Mouse (Mus musculus) cerebellum, postnatal 36 days (tissue): Measurements from ENCODE around the gene Pcare.
A peak's percentile ranks its signal among the peaks of the same experiment; 100 is the strongest.

Source experiments
- DNase-seq, 2 experiments: peaks; one replicate each; pipeline ENCODE4 v3.0.0; 2021 to 2022; ENCODE audit warnings: mixed read lengths in 2 of 2

The Pcare gene

GRCm38 (mm10) chr17:71721019-71721418 is 31.7 kb downstream of the Pcare start:
- no peak for DNase-seq

- DNase-seq = peak; percentile 66 to 71
Observed at GRCm38 (mm10) chr17:71720434-71720833, 32.3 kb downstream of the Pcare start.

- DNase-seq = no peak
Observed at GRCm38 (mm10) chr17:71717881-71718625, 34.6 kb downstream of the Pcare start.

DNA sequence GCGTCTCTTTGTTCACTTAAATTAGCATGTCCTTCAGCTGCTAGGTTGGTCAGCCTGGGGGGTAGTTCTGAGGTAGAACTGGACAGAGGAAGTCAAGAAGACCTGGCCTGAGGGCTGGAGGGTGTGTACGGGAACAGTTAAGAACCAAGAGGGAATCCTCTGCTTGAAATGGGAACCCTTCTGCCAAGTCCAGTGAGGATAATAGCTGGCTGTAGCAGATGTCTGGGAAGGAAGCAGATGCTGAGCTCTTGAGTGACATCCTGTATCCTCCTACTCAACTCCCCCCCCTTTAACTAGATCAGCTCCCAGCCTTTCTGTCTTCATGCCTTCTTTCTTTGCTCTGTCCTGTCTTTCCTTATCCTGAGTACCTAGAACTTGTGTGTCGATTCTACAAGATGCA is 37.7 kb downstream of the Pcare start:
- no peak for DNase-seq

DNA sequence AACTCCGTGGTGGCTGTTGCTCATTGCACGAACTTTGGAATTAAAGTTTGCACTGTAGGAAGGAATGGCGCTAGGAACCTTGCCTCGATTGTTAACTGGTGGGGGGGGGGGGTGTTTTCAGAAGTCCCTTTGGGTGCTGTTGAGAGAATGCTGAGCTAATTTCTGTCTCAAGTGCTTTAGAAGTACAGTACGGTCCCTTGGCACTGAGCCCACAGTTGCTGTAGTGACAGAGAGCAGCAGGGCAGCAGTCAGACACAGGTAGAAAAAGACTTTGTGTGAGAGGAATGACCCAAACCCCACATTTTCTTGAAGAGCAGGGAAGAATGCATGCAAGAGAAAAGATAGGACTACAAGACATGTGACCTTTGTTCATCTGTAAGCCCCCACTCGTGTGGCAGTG is 40.4 kb downstream of the Pcare start:
- no peak for DNase-seq

- no peak for DNase-seq
Observed at GRCm38 (mm10) chr17:71707715-71708114, 45.0 kb downstream of the Pcare start.

DNA sequence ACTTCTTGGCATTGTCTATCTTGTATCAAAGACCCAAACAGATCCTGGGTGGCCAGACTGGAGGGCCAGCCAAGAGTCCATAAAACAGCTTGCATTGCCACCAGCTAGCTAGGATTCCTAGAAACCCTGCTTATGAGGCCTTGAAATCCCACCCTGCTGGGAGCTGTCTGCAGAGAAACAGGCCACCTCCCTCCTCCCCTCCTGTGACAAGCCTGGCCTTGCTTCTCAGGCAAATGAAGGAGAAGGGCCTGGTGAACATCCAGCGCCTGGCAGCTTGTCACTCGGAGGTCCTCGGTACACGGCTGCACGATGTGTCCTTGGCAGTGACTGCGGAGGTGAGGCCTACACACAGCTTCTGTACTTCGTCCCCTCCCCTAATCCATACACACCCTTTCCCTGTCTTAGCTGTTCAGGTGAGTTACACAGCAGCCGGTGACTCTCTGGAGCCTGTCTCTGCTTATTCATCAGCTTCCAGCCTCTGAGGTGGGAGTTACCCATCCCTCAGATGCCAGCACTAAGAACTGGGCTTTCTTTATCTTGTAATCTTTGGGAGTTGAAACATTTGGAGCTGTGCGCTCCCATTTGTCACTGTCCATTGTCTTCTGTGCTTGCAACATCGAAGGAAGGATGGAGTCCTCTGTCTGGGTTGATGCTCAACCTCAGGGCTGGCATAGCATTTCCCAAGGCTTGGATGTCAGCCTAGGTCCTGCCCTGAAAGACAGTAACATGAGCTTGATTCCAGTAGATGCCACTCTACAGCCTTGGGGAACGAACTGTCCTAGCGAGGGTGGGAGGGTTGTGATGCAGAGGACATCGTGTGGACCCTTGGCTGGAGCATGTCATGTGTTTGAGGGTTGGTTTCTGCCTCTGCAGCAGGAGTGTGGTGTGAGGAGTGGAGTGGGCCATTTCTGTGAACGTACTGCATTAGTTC is 46.9 kb downstream of the Pcare start:
- DNase-seq = no peak

DNA sequence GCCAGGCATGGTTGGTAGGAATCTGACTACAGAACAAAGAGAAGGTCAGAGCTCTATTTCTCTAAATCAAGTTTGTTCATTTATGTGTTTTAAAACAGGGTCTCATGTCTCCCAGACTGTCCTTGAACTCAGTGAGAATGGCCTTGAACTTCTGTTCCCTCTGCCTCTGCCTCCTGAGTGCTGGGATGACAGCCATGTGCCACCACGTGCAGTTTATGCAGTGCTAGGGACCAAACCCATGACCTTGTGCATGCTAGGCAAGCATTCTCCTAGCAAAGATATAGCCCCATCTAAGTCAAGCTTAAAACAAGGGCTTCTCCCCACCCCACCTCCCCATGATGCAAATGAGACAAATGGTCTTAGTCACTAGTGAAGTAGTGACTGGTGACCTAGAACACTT is 47.6 kb downstream of the Pcare start:
- DNase-seq = no peak

DNA sequence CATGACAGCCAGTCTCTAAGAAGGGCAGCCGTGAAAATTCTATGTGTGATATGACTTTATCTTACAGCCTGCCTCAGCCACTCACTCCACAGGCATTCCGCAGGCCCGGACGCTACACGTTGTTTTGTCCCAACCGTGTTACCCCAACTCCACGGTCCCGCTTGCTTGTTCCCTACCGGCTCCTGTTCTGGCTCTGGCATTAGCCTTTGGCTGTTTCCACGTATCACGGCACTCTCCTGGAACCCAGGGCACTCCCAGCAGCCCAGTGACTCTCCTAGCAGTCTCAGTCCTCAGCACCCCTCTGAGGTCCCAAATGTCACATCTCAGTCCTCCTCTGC is 54.1 kb downstream of the Pcare start:
- DNase-seq = no peak

DNA sequence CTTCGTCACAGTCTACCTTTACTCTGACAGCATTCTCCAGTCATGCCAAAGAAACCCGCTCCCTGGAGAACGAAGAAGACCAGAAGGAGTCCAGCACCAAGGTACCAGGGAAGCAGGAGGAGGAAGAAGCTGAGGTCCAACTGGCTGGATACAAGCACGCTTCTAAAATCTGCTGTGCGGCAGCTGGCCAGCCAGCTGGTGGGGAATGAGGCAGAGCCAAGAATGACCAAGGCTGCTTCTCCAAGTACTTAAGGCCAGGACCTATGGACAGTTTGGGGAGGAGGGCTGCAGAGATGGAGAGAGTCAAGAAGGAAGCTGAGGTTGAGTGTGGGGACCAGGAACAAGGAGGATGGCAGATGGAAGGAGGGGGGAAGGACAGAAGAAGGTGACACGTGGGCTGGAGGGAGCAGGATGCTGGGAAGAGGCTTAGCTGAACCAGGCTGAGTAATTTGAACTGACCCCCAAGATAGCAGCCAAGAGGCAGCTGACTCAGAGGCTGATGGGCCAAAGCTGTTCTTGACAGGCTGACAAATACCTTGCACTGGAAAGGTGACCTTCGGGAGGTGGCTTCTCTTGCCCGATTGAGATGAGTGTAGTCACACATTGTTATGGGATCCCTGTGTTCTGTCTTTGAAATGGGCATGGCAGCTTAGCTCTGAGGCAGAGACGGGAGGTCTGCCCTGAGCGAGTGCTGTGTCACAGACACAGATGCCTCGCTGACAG is 54.6 kb downstream of the Pcare start:
- no peak for DNase-seq

GRCm38 (mm10) chr17:71696396-71696795 is 56.3 kb downstream of the Pcare start:
- DNase-seq = no peak

GRCm38 (mm10) chr17:71695716-71696315 is 56.9 kb downstream of the Pcare start:
- DNase-seq = no peak

- DNase-seq = no peak
Observed at GRCm38 (mm10) chr17:71695151-71695550, 57.5 kb downstream of the Pcare start.

DNA sequence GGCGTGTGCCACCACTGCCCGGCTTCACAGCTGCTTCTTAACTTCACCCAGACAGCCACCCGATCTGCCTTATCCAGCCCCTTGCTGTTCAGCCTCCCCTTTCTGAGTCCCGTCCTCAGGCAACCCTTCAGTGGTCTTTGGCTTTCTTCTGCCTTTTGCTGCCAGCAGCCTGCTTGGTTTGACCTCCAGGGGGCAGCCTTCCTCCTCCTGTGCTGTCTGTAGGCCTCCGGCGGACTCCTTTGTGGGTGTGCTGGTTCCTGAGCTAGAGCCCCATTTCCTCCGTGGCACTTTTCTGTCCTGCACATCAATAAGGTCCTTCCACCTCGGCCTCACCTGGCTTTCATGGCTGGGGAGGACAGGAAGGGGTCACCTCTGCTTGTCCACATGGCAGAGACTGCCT is 58.9 kb downstream of the Pcare start:
- no peak for DNase-seq
